Mouse (Mus musculus) heart, adult 2 months (tissue): ENCODE results near the gene Dcpp2. TPM values are rescaled to one million over a fixed set of nuclear protein-coding genes. Genes with fewer than 3 reads are reported as not detected.

Experiments
- DNase-seq, 2 experiments: peaks; one replicate each; pipeline ENCODE4 v3.0.0; 2021
- H3K27ac ChIP-seq: fragments of 200-600 bp; 2 replicates; pipeline ENCODE4 v1.8.1; 2022
- H3K27me3 ChIP-seq: fragments of 200-500 bp; 2 replicates; pipeline ENCODE4 v1.6.1; 2012; ENCODE audit warnings: mild to moderate bottlenecking, low read length, inconsistent platforms, mixed read lengths; ENCODE audit not compliant: control insufficient read depth, insufficient read depth
- H3K36me3 ChIP-seq: fragments of 200-500 bp; 2 replicates; pipeline ENCODE4 v1.6.1; 2012; ENCODE audit warnings: low read length, inconsistent platforms; ENCODE audit not compliant: control insufficient read depth, insufficient read depth
- H3K4me1 ChIP-seq: fragments of 200-500 bp; 2 replicates; pipeline ENCODE4 v1.6.1; 2011; ENCODE audit warnings: low read length; ENCODE audit not compliant: control insufficient read depth, insufficient read depth
- H3K4me3 ChIP-seq: fragments of 200-600 bp; 2 replicates; pipeline ENCODE4 v1.8.1; 2022
- H3K79me2 ChIP-seq: fragments of 200-500 bp; replicated peaks from 2 replicates; pipeline ENCODE4 v1.6.1; 2012; ENCODE audit warnings: mild to moderate bottlenecking, inconsistent platforms, low read length, moderate library complexity, mixed read lengths; ENCODE audit not compliant: control insufficient read depth, insufficient read depth
- H3K9ac ChIP-seq: fragments of 200-500 bp; 2 replicates; pipeline ENCODE4 v1.6.1; 2012; ENCODE audit warnings: low read depth, mild to moderate bottlenecking, control low read depth, inconsistent platforms, low read length, mixed read lengths
- CTCF ChIP-seq: fragments of 200-600 bp; IDR thresholded peaks from 2 replicates; pipeline ENCODE4 v1.8.1; 2022; ENCODE audit warnings: antibody characterized with exemption, mild to moderate bottlenecking, moderate library complexity
- EP300 ChIP-seq: fragments of 200-500 bp; IDR thresholded peaks from 2 replicates; pipeline ENCODE4 v1.6.1; 2011; ENCODE audit warnings: low read depth, low read length, control low read depth; ENCODE audit not compliant: insufficient read depth
- POLR2A ChIP-seq: fragments of 200-500 bp; IDR thresholded peaks from 2 replicates; pipeline ENCODE4 v1.6.1; 2011; ENCODE audit warnings: mild to moderate bottlenecking, low read depth, low read length, control low read depth; ENCODE audit not compliant: insufficient read depth
- WGBS: fragments of 180-500 bp; shearing (Covaris S2); methylation state at CpG from one replicate; pipeline ENCODE4 v1.1.7; 2018; 5-methylcytosine and 5-hydroxymethylcytosine counted together
- intact Hi-C: fragments of 180-260 bp; cut with DNase I; formaldehyde crosslinking; loops from one replicate; pipeline ENCODE4 v1.15.1; 2025
- polyA plus RNA-seq: library from polyadenylated mRNA; depleted of rRNA; stranded (reverse); fragments of >200 nt; gene quantifications from 2 replicates; pipeline ENCODE4 v1.2.3, GENCODE M21; 2012
- total RNA-seq, 2 experiments: library from RNA; stranded (reverse); gene quantifications; 2 replicates each; pipeline ENCODE4 v1.2.3; 2021

Dcpp2 gene
- total and polyA plus RNA-seq, 3 experiments = not detected

DNA sequence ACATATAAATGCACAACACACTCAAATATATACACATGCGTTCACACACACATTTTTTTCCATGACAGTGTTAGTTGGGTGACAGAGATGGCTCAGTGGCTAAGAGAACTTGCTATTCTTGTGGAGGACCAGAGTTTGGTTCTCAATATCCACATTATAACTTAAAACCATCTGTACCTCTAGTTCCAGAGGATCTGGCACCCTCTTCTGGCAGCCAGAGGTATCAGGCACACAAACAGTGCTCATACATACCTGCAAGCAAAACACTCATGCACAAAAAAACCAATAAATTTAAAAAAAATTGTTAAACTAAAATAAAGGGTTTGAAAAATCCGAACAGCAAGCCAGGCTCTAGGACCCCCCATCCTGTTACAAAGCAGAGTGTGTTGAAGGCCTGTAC lies 30.7 kb upstream of the Dcpp2 start:
- intact Hi-C loops = no loop called here
- no peak for TF ChIP-seq POLR2A
- TF ChIP-seq EP300 = no peak
- TF ChIP-seq CTCF = peak; percentile 43
- no peak overlapping the region for H3K27ac ChIP-seq
- H3K36me3 ChIP-seq = no peaks in the 10 kb centered on the region
- no peak overlapping the region for H3K4me3 ChIP-seq
- DNase-seq = no peak
- H3K9ac ChIP-seq = no peak overlapping the region
- WGBS = 76% methylated on average over 2 of the region's 2 CpGs
- H3K79me2 ChIP-seq = no peaks in the 10 kb centered on the region
- no peaks in the 10 kb centered on the region for H3K4me1 ChIP-seq
- H3K27me3 ChIP-seq = no peaks in the 10 kb centered on the region

DNA sequence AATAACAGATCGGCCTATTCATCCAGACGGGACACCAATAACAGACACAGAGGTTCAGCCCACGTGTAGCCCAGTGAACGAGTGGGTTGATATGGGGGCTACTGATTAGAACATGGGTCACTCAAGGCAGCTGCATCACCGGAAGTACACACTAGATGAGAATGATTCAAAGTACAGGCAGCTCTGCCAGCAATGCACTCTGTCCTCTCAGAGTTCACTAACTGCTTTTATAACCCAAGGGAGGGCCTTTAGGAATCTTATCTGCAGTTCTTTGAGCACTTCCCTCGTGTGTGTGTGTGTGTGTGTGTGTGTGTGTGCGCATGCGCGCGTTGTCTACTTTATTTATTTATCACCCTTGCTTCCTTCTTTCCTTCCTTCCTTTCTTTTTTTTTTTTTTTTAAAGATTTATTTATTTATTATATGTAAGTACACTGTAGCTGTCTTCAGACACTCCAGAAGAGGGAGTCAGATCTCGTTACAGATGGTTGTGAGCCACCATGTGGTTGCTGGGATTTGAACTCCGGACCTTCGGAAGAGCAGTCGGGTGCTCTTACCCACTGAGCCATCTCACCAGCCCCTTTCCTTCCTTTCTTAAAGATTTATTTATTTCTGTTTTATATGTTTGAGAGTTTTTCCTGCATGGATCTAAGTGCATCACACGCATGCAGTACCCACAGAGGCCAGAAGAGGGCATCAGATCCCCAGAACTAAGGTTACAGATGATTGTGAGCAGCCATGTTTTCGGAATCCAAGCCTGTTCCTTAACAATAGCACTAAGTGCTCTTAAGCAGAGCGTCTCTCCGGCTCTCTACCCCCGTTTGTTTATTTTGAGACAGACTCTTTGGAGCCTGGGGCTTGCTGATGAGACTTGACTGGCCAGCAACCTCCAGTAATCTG lies 29.6 kb upstream of the Dcpp2 start:
- no peak overlapping the region for H3K4me3 ChIP-seq
- WGBS = 34% methylated on average over 18 of the region's 19 CpGs
- intact Hi-C loops = no loop called here
- DNase-seq = peak; percentile 28 to 72
- no peak overlapping the region for H3K9ac ChIP-seq
- TF ChIP-seq EP300 (no peak), POLR2A (no peak), CTCF (peak; percentile 79)
- no peak overlapping the region for H3K27ac ChIP-seq
- no peaks in the 10 kb centered on the region for H3K79me2 ChIP-seq
- H3K4me1 ChIP-seq = no peaks in the 10 kb centered on the region
- no peaks in the 10 kb centered on the region for H3K36me3 ChIP-seq
- no peaks in the 10 kb centered on the region for H3K27me3 ChIP-seq

DNA sequence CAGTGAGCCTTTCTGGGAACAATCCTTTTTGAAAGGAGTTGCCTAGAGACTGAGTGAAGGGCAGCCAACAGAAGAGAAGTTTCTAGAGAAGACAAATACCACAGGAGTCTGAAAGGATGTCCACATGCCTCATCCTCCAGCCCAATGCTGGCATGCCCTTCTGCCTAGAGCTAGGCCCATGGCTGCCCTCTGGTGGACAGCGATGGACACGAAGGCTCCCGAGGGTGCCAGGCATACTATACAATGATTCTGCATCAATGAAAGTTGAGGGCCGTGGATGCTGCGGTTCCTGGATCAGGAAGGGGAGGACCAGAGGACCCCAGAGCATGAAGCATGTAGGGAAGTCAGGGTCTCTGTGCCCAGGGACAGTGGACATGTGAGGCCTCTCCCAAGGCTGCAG lies 27.4 kb upstream of the Dcpp2 start:
- H3K27ac ChIP-seq = no peak overlapping the region
- H3K4me3 ChIP-seq = no peak overlapping the region
- no peaks in the 10 kb centered on the region for H3K27me3 ChIP-seq
- intact Hi-C loops = loop anchor here (1.0 kb wide), 1 partner anchor 107 kb away; no protein-coding TSS in a partner anchor
- no peak overlapping the region for H3K9ac ChIP-seq
- DNase-seq = peak in 1 of 2 experiments; percentile 49
- no peaks in the 10 kb centered on the region for H3K36me3 ChIP-seq
- no peaks in the 10 kb centered on the region for H3K4me1 ChIP-seq
- H3K79me2 ChIP-seq = no peaks in the 10 kb centered on the region
- TF ChIP-seq POLR2A (no peak), EP300 (no peak), CTCF (peak; percentile 62)
- 46% methylated on average over 5 of the region's 5 CpGs for WGBS

DNA sequence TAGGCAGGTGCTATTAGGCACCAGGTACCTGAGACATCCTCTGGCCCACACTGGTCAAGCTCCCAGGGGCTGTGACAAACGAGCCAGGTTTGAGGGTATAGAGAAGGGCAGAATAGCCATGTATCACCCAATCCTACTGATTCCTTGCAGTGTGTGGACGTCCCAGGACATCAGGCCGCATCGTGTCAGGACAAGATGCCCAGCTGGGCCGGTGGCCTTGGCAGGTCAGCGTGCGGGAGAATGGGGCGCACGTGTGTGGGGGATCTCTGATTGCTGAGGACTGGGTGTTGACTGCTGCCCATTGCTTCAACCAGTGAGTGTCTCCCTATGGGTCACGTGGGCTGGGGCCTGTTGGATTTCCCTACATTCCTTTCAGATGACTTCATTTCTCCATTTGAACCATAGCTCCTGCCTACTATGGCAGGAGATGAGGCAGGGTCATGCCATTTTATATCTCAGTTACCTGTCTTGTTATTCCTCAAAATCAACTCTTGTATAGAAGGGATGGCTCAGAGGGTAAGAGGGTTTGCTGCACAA lies 26.4 kb upstream of the Dcpp2 start:
- DNase-seq = no peak
- TF ChIP-seq POLR2A (no peak), EP300 (no peak), CTCF (no peak)
- H3K4me1 ChIP-seq = no peaks in the 10 kb centered on the region
- H3K36me3 ChIP-seq = no peaks in the 10 kb centered on the region
- H3K27ac ChIP-seq = no peak overlapping the region
- H3K9ac ChIP-seq = no peak overlapping the region
- no peaks in the 10 kb centered on the region for H3K27me3 ChIP-seq
- H3K4me3 ChIP-seq = no peak overlapping the region
- 59% methylated on average over 10 of the region's 10 CpGs for WGBS
- intact Hi-C loops = no loop called here
- H3K79me2 ChIP-seq = no peaks in the 10 kb centered on the region

DNA sequence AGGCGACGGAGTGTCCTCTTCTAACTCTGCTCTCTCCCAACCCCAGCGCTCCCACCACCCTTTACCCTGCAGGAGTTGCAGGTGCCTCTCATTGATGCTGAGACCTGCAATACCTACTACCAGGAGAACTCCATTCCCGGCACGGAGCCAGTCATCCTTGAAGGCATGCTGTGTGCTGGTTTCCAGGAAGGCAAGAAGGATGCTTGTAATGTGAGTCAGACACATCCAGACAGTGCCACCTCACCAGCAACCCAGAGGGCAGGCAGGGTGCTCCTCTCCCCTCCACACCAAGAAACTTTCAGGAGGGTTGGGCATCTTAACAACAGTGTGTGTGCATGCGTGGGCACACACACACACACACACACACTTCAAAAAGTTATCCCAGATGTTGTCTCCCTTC lies 23.5 kb upstream of the Dcpp2 start:
- DNase-seq = no peak
- intact Hi-C loops = no loop called here
- no peaks in the 10 kb centered on the region for H3K79me2 ChIP-seq
- no peak overlapping the region for H3K9ac ChIP-seq
- H3K4me3 ChIP-seq = no peak overlapping the region
- 81% methylated on average over 6 of the region's 6 CpGs for WGBS
- H3K4me1 ChIP-seq = no peaks in the 10 kb centered on the region
- no peak overlapping the region for H3K27ac ChIP-seq
- no peaks in the 10 kb centered on the region for H3K36me3 ChIP-seq
- H3K27me3 ChIP-seq = no peaks in the 10 kb centered on the region
- TF ChIP-seq EP300 (no peak), POLR2A (no peak), CTCF (no peak)

DNA sequence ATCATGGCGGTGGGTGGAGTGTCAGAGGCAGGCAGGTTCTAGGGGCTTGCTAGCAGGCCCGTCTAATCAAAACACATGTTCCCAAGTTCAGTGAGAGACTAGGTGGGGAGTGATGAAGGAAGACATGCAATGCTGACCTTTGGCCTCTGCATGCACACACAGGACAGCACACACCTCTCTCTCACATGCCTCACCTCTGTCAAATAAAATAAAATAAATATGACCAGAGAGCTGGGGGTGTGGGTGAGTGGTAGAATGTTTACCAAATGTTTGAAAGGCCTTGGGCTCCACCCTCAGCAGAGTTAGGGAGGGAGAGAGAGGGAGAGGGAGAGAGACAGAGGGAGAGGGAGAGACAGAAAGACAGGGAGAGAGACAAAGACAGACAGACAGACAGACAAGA lies 22.8 kb upstream of the Dcpp2 start:
- Histone ChIP-seq H3K4me3 (no peak overlapping the region), H3K27ac (no peak overlapping the region), H3K36me3 (no peaks in the 10 kb centered on the region), H3K27me3 (no peaks in the 10 kb centered on the region), H3K79me2 (no peaks in the 10 kb centered on the region), H3K9ac (no peak overlapping the region), H3K4me1 (no peaks in the 10 kb centered on the region)
- DNase-seq = no peak
- no peak for TF ChIP-seq EP300
- TF ChIP-seq CTCF = no peak
- TF ChIP-seq POLR2A = no peak
- intact Hi-C loops = no loop called here
- WGBS = 76% methylated on average over 2 of the region's 2 CpGs
